Mouse (Mus musculus) erythroblast, embryonic 14.5 days (primary cell): Measurements from ENCODE around the gene Ldlrad3.

Experiments used
- GATA1 ChIP-seq: IDR thresholded peaks from 2 replicates; pipeline ENCODE4 v1.6.1; 2012; ENCODE audit warnings: low read length, inconsistent platforms, mixed read lengths
- TAL1 ChIP-seq: IDR thresholded peaks from 3 replicates; pipeline ENCODE4 v1.6.1; 2012; ENCODE audit warnings: low read length, inconsistent platforms, mixed read lengths

DNA sequence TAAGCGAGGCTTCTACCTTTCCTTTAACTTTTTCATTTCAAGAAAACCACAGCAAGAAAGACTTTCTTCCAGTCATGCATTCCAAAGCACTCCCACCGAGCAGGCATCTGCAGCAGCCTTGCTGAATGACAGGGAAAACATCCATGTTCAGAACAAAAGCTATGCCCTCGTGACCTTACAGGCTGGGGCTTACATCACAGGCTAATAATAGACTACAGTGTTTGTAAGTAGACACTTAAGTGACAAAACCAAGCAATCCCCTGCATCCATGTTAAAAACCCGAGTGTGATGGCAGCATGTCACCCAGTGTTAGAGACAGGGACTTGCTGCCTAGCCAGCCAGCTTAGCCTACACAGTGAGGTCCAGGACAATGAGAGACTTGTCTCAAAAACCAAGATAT lies 180.0 kb downstream of the Ldlrad3 start:
- TF ChIP-seq GATA1 (no peak), TAL1 (no peak)
